Mouse (Mus musculus) lung, postnatal 36 days (tissue): Measurements from ENCODE around the gene Ppat.

Experiments
- DNase-seq: peaks from one replicate; pipeline ENCODE4 v3.0.0; 2022; ENCODE audit warnings: mixed read lengths

The Ppat gene

DNA sequence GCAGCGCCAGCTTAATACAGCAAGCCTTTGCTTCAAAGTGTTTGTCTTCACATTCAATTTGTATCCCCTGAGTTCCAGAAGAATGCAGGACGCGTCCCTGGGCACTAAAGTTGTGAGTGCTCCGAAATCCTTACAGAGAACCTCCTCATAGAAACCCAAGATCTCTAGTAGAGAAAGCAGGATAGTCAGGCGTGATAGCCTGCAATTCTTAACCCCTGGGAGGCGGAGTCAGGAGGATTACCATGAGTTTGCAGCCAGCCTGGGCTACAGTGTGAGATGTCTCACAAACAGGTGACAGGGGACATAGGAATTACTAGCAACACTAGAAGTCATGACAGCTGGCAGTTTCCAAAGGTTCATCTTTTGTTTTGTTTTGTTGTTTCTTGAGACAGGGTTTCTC lies 81.8 kb downstream of the Ppat start:
- no peak for DNase-seq

DNA sequence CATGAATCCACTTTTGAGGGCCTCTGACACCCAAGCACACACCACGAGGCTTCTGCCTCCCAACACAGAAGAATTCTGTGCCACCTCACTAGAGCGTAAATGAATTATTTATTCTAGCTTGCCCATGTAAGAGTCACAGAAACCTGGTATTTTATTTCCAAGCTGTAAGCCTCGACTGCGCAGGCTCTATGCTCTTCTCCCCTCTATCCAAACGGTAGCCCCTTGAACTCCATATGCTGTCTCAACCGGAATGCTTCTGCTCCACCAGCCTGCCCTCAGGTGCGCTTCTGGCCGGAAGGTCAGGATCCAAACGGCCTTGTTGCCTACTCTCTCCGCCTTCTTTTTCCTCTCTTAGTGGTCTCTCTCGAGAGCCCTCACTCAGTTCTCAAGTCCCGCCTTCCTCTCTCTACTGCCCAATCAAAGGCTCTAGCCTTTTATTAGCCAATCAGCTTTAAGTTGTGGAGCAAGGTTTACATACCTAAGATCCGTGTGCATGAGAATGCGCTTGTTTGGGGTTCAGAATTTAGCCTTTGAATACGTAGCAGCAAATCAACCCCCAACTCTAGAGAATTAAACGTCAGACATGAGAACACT lies 82.6 kb downstream of the Ppat start:
- DNase-seq = peak; percentile 79

DNA sequence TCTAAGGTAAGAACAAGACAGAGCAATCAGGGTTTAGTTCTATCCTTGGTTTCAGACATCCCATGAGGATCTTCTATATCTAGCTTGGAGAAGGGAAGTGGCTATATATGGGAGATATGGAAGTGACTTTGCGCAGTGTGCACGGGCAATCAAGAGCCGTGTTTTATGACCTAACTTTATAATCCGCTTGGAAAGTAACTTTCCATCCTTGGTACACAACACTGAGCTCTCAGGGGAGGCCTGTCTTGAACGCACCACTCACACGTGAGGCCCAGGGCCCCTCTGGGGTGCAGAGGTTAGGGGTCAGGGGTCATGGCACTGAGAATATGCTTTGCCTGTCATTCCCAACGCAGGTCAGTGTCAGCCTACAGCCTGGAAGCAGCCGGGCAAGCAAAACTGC lies 84.6 kb downstream of the Ppat start:
- no peak for DNase-seq
